Mouse (Mus musculus) spleen, postnatal 36 days (tissue): ENCODE data around the gene Rab3gap2.

Source experiments
- DNase-seq, 2 experiments: peaks; one replicate each; pipeline ENCODE4 v3.0.0; 2022; ENCODE audit warnings: low spot score in 2 of 2, mixed read lengths in 1 of 2

Rab3gap2 gene

DNA sequence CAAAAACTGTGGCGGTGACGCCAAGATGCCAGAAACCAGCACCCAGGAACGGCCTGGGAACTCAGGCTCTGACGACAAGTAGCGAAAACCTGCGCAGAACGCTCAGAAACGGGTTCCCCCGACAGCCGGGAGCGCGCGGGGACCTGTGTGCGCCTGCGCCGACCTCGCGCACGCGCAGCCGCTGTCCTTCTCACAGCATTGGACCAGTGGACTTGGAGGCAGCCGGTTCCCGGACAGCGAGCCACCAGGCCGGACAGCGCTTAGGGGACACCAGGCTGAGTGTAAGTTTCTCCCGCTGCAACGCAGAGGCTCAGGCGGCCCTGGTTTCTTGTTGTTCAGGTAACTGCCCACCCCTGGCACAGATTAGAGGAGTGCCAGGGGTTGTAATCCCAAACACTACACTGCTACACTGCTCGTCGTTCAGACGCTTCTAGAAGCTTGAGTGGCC lies 128.1 kb downstream of the Rab3gap2 start, which contains the start of gene Bpnt1:
Bpnt1 (plus strand) TSS at position 167 of the 448 bp plus-strand sequence.
- DNase-seq: peak; percentile 81 to 83

DNA sequence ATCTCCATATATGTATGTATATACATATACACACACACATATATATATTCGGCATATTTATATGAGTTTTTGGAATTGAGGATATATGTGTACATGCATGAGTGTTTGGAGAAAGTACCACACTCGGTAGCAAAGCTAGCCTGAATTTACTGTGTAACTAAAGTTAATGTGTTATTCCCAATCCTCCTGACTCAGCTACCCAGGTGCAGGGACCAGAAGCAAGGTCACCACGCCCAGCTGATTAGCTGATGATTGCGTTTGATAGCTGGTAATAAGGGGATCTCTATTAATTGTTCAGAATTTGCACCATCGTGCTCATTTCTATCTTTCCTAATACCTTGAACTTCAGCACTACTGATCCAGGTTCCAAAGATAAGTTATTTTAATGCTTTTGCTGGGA lies 129.7 kb downstream of the Rab3gap2 start:
- no peak for DNase-seq

DNA sequence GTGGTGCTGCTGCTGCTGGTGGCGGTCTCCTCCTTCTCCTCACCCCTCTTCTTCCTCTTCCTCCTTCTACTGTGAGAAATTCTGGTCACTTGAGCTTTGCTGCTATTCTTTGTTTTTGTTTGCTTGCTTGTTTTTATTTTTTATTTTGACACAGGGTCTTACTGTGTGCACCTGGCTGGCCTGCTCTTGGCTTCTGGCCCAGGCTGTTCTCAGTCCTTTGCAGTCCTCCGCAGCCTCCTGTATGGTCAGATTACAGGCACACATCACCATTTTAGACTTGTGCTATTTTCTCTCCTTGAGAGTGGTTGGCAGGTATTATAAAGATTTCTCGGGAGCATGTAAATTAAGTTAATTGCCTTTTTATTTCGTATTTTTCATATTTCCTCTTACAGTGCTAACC lies 130.2 kb downstream of the Rab3gap2 start:
- DNase-seq: no peak

DNA sequence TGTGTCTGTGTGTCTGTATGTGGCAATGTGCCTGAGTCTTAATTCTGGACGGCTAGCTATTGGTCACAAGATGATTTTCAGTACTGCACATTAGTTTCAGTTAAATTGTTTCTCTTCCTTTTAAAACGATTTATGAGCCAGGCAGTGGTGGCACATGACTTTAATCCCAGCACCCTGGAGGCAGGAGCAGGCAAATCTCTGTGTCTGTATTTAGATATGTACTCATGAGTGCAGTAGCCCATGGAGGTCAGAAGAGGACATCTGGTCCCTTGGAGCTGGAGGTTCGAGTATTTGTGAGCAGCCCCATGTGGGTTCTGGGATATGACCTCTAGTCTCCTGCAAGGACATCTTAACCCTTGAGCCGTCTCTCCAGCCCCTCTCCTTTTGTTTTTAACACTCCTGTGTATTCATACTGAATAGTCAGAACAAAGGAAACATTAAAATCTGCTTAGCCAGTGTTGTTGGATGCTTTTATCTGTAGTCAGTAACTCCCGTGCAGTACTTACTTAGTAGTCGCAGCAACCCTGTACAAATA lies 131.4 kb downstream of the Rab3gap2 start:
- no peak for DNase-seq
